Mouse (Mus musculus): ENCODE results near the gene Ldhd.
A peak's percentile ranks its signal among the peaks of the same experiment; 100 is the strongest.

DNA sequence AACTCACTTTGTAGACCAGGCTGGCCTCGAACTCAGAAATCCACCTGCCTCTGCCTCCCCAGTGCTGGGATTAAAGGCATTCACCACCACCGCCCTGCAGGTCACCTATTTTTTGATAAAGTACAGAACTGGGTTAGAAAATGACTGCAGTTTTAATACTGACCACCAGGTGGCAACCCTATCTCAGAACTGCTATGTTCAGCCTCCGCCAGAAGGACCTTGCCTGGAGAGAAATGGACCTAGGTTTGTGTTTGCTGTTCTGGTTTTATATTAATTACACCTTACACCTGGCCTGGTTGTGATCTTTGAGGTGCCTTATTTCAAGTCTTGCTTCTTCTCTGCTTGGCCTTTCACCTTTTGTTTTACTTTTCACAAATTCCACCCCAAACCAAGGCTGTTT is 47.9 kb upstream of the Ldhd start:
- TF ChIP-seq CTCF (IDR thresholded peaks at IDR 0.05; ENCODE audit: low read depth): peak; percentile 87
- TF ChIP-seq EP300 (optimal IDR thresholded peaks at IDR 0.05): no peak
